Mouse (Mus musculus) spleen, postnatal 14 days (tissue): ENCODE data around the gene D230025D16Rik.
"Not testable (repeated sequence)": the region's sequence is repeated elsewhere in the genome, so short reads cannot be mapped to it uniquely, and the experiment has no call there.

ENCODE experiments used
- DNase-seq, 2 experiments: peaks; one replicate each; pipeline ENCODE4 v3.0.0; 2021 to 2022; ENCODE audit warnings: low spot score in 2 of 2

D230025D16Rik gene

GRCm38 (mm10) chr8:105268342-105269074 lies 43.6 kb downstream of the D230025D16Rik start:
- DNase-seq, result no peak

- DNase-seq, result no peak
Measured at GRCm38 (mm10) chr8:105269075-105269458, 44.1 kb downstream of the D230025D16Rik start.

- DNase-seq, result no peak
Measured at GRCm38 (mm10) chr8:105269461-105269947, 44.6 kb downstream of the D230025D16Rik start, which contains the start of gene Hsf4. Hsf4 (plus strand) TSS chr8:105269801.

GRCm38 (mm10) chr8:105270101-105270915 lies 45.4 kb downstream of the D230025D16Rik start:
- DNase-seq, result no peak

- DNase-seq, result no peak
Measured at GRCm38 (mm10) chr8:105270916-105271186, 45.9 kb downstream of the D230025D16Rik start.

GRCm38 (mm10) chr8:105275387-105275786 lies 50.4 kb downstream of the D230025D16Rik start:
- no peak for DNase-seq

GRCm38 (mm10) chr8:105275840-105276239 lies 50.9 kb downstream of the D230025D16Rik start, which contains the start of gene Nol3:
Nol3 (plus strand) TSS chr8:105276140.
- DNase-seq, result no peak

- DNase-seq, result no peak
Measured at GRCm38 (mm10) chr8:105276292-105277120, 51.6 kb downstream of the D230025D16Rik start.

- no peak for DNase-seq
Measured at GRCm38 (mm10) chr8:105278911-105279334, 54.0 kb downstream of the D230025D16Rik start.

GRCm38 (mm10) chr8:105280567-105280966 lies 55.6 kb downstream of the D230025D16Rik start:
- no peak for DNase-seq

- DNase-seq, result no peak
Measured at GRCm38 (mm10) chr8:105281821-105282220, 56.9 kb downstream of the D230025D16Rik start.

- no peak for DNase-seq
Measured at GRCm38 (mm10) chr8:105282239-105282638, 57.3 kb downstream of the D230025D16Rik start.

- peak in 1 of 2 experiments; percentile 44 for DNase-seq
Measured at GRCm38 (mm10) chr8:105283074-105283473, 58.1 kb downstream of the D230025D16Rik start.

GRCm38 (mm10) chr8:105285514-105285913 lies 60.6 kb downstream of the D230025D16Rik start:
- no peak for DNase-seq

- DNase-seq, result no peak
Measured at GRCm38 (mm10) chr8:105286907-105287306, 62.0 kb downstream of the D230025D16Rik start.

GRCm38 (mm10) chr8:105288231-105288630 lies 63.3 kb downstream of the D230025D16Rik start:
- no peak for DNase-seq

- peak; percentile 84 to 90 for DNase-seq
Measured at GRCm38 (mm10) chr8:105288958-105289732, 64.2 kb downstream of the D230025D16Rik start.

- no peak for DNase-seq
Measured at GRCm38 (mm10) chr8:105289805-105290460, 65.0 kb downstream of the D230025D16Rik start, which contains the start of gene 4931428F04Rik. 4931428F04Rik (minus strand) TSS chr8:105289864.

GRCm38 (mm10) chr8:105290554-105291314 lies 65.8 kb downstream of the D230025D16Rik start:
- peak; percentile 82 to 94 for DNase-seq

- not testable (repeated sequence) for DNase-seq
Measured at GRCm38 (mm10) chr8:105291364-105291763, 66.4 kb downstream of the D230025D16Rik start.
